Mouse (Mus musculus): ENCODE data around the gene Rhobtb1.

GRCm38 (mm10) chr10:69180997-69181396 lies 29.8 kb downstream of the Rhobtb1 start:
- TF ChIP-seq CTCF (IDR thresholded peaks at IDR 0.05; ENCODE audit: borderline replicate concordance, insufficient read depth, low read length), result no peak
- no peak for TF ChIP-seq POLR2A (IDR thresholded peaks at IDR 0.05; ENCODE audit: low read depth, low read length)
